Mouse (Mus musculus): ENCODE measurements around the gene Exph5.

- TF ChIP-seq CTCF (IDR thresholded peaks at IDR 0.05; ENCODE audit: extremely low read depth, insufficient read length, insufficient replicate concordance, low read depth, low read length): no peak
- TF ChIP-seq POLR2A (IDR thresholded peaks at IDR 0.05; ENCODE audit: low read depth, low read length): no peak
Observed at GRCm38 (mm10) chr9:53269466-53269755, 32.1 kb upstream of the Exph5 start.
